Mouse (Mus musculus): ENCODE data around the gene Esrrg. TPM values are rescaled to one million over a fixed set of nuclear protein-coding genes. Genes with fewer than 3 reads are reported as not detected.

Esrrg gene
- polyA plus RNA-seq, 1 experiment from 2014 or later: 1.0 TPM

GRCm38 (mm10) chr1:188163058-188163457, 554.5 kb downstream of the Esrrg start:
- ATAC-seq (ENCODE audit: low read depth): no peak
- Histone ChIP-seq H3K4me1 (replicated peaks; ENCODE audit: control insufficient read depth, insufficient read depth, low read length) (no peaks in the 10 kb centered on the region), H3K9ac (ENCODE audit: low read length) (no peak overlapping the region), H3K4me3 (ENCODE audit: low read length) (no peak overlapping the region), H3K9me3 (ENCODE audit: control insufficient read depth, low read length) (no peaks in the 10 kb centered on the region), H3K27ac (ENCODE audit: low read length) (no peak overlapping the region), H3K27me3 (ENCODE audit: control insufficient read depth, insufficient read depth, low read depth, low read length) (no peaks in the 10 kb centered on the region), H3K4me2 (ENCODE audit: low read depth, low read length) (no peak overlapping the region), H3K36me3 (ENCODE audit: control insufficient read depth, insufficient read depth, low read length) (no peaks in the 10 kb centered on the region)

- ATAC-seq (ENCODE audit: low read depth): no peak
- H3K27me3 ChIP-seq (ENCODE audit: control insufficient read depth, insufficient read depth, low read depth, low read length): no peaks in the 10 kb centered on the region
- H3K4me2 ChIP-seq (ENCODE audit: low read depth, low read length): no peak overlapping the region
- H3K4me3 ChIP-seq (ENCODE audit: low read length): no peak overlapping the region
- H3K4me1 ChIP-seq (replicated peaks; ENCODE audit: control insufficient read depth, insufficient read depth, low read length): no peaks in the 10 kb centered on the region
- WGBS: 67% methylated on average over 6 of the region's 6 CpGs
- no peak overlapping the region for H3K27ac ChIP-seq (ENCODE audit: low read length)
- H3K9me3 ChIP-seq (ENCODE audit: control insufficient read depth, low read length): no peaks in the 10 kb centered on the region
- H3K9ac ChIP-seq (ENCODE audit: low read length): no peak overlapping the region
- H3K36me3 ChIP-seq (ENCODE audit: control insufficient read depth, insufficient read depth, low read length): no peaks in the 10 kb centered on the region
Observed at GRCm38 (mm10) chr1:188164251-188164650, 555.7 kb downstream of the Esrrg start.

DNA sequence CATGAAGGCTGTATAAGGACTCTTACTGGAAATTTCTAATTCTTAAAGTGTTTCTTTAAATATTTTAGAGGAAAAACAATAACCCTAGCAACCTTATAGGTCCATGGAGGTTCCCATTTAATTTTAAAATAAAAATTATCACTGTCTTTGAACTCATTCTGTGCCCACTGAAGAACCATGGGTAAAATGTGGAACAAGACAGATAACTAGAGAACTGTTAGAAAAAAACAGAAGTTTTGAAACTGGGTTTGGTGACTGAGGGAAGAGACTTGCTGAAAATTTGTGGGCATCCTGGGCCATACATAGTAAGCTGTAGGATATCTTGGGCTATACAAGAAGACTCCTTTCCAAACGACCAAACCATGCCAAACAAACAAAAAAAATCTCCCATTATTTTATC, 565.3 kb downstream of the Esrrg start:
- Histone ChIP-seq H3K4me2 (ENCODE audit: low read depth, low read length) (no peak overlapping the region), H3K27me3 (ENCODE audit: control insufficient read depth, insufficient read depth, low read depth, low read length) (no peaks in the 10 kb centered on the region), H3K4me3 (ENCODE audit: low read length) (no peak overlapping the region), H3K27ac (ENCODE audit: low read length) (no peak overlapping the region), H3K9me3 (ENCODE audit: control insufficient read depth, low read length) (no peaks in the 10 kb centered on the region), H3K4me1 (replicated peaks; ENCODE audit: control insufficient read depth, insufficient read depth, low read length) (no peaks in the 10 kb centered on the region), H3K36me3 (ENCODE audit: control insufficient read depth, insufficient read depth, low read length) (no peaks in the 10 kb centered on the region), H3K9ac (ENCODE audit: low read length) (no peak overlapping the region)
- 25% methylated on average over 1 of the region's 1 CpGs for WGBS
- ATAC-seq (ENCODE audit: low read depth): no peak

GRCm38 (mm10) chr1:188182951-188183350, 574.4 kb downstream of the Esrrg start:
- Histone ChIP-seq H3K9me3 (ENCODE audit: control insufficient read depth, low read length) (no peaks in the 10 kb centered on the region), H3K36me3 (ENCODE audit: control insufficient read depth, insufficient read depth, low read length) (no peaks in the 10 kb centered on the region), H3K27me3 (ENCODE audit: control insufficient read depth, insufficient read depth, low read depth, low read length) (no peaks in the 10 kb centered on the region), H3K9ac (ENCODE audit: low read length) (no peak overlapping the region), H3K4me1 (replicated peaks; ENCODE audit: control insufficient read depth, insufficient read depth, low read length) (no peaks in the 10 kb centered on the region), H3K4me2 (ENCODE audit: low read depth, low read length) (no peak overlapping the region), H3K27ac (ENCODE audit: low read length) (no peak overlapping the region), H3K4me3 (ENCODE audit: low read length) (no peak overlapping the region)
- 85% methylated on average over 5 of the region's 5 CpGs for WGBS
- no peak for ATAC-seq (ENCODE audit: low read depth)

DNA sequence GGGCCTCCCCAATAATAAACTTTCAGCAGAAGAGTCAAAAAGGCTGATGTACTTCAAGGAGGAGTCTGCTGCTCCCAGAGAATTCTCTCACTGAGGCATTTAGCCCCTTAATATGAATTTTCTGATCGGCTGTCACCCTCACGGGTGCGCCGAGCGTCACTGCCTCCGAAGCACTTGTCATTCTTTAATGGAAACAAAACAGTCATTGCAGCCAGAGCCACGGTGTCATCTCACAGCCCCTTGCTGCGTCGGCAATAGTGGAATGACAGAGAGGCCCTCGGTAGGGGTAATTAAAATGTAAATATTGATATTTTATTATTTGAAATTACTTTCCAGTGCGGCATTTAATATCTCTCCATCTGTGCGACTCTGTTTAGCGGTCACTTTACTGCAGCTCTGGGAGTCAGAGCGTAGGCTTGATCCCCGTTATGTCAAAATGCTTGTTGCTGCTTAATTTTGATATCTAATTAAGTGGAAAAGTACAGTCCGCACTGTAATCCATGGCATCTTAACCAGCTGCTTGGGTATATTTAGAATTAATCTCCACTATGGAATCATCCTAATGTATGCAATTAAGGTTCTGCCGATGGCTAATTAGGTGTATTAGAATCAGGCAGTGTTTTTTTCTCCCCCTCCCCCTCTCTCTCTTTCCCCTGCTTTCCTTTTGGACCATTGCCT, 578.0 kb downstream of the Esrrg start:
- Histone ChIP-seq H3K4me2 (ENCODE audit: low read depth, low read length) (no peak overlapping the region), H3K4me1 (replicated peaks; ENCODE audit: control insufficient read depth, insufficient read depth, low read length) (no peaks in the 10 kb centered on the region), H3K9me3 (ENCODE audit: control insufficient read depth, low read length) (no peaks in the 10 kb centered on the region), H3K36me3 (ENCODE audit: control insufficient read depth, insufficient read depth, low read length) (no peaks in the 10 kb centered on the region), H3K27me3 (ENCODE audit: control insufficient read depth, insufficient read depth, low read depth, low read length) (no peaks in the 10 kb centered on the region), H3K4me3 (ENCODE audit: low read length) (no peak overlapping the region), H3K27ac (ENCODE audit: low read length) (no peak overlapping the region), H3K9ac (ENCODE audit: low read length) (no peak overlapping the region)
- 38% methylated on average over 17 of the region's 17 CpGs for WGBS
- no peak for ATAC-seq (ENCODE audit: low read depth)

- Histone ChIP-seq H3K4me2 (ENCODE audit: low read depth, low read length) (no peak overlapping the region), H3K9me3 (ENCODE audit: control insufficient read depth, low read length) (no peaks in the 10 kb centered on the region), H3K4me1 (replicated peaks; ENCODE audit: control insufficient read depth, insufficient read depth, low read length) (peaks cover 5% of the 10 kb centered on the region; the same call in 1 of the 2 replicates), H3K27me3 (ENCODE audit: control insufficient read depth, insufficient read depth, low read depth, low read length) (no peaks in the 10 kb centered on the region), H3K9ac (ENCODE audit: low read length) (no peak overlapping the region), H3K36me3 (ENCODE audit: control insufficient read depth, insufficient read depth, low read length) (no peaks in the 10 kb centered on the region), H3K27ac (ENCODE audit: low read length) (no peak overlapping the region), H3K4me3 (ENCODE audit: low read length) (no peak overlapping the region)
- 85% methylated on average over 2 of the region's 2 CpGs for WGBS
- ATAC-seq (ENCODE audit: low read depth): no peak
Observed at GRCm38 (mm10) chr1:188192971-188193370, 584.4 kb downstream of the Esrrg start.

DNA sequence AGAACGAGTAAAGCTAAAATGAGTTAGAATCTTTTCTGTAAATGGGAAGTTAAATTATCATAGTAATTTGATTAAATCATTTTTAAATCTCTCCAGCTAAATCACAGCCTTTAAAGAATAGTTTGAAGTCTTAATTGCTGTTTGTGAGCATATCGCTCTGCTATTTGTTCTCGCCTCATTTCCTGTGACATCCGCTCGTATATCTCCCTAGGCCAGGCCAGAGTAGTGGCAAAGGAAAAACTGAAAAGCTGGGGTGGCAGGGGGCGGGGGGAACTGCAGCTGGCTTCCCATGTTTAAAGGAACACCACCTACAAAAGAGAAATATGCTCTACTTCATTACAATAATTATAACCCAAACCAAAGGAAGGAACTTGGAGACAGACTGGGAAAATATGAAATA, 598.8 kb downstream of the Esrrg start:
- Histone ChIP-seq H3K4me3 (ENCODE audit: low read length) (no peak overlapping the region), H3K36me3 (ENCODE audit: control insufficient read depth, insufficient read depth, low read length) (no peaks in the 10 kb centered on the region), H3K4me2 (ENCODE audit: low read depth, low read length) (no peak overlapping the region), H3K9me3 (ENCODE audit: control insufficient read depth, low read length) (no peaks in the 10 kb centered on the region), H3K4me1 (replicated peaks; ENCODE audit: control insufficient read depth, insufficient read depth, low read length) (no peaks in the 10 kb centered on the region), H3K27ac (ENCODE audit: low read length) (no peak overlapping the region), H3K9ac (ENCODE audit: low read length) (no peak overlapping the region), H3K27me3 (ENCODE audit: control insufficient read depth, insufficient read depth, low read depth, low read length) (no peaks in the 10 kb centered on the region)
- 45% methylated on average over 6 of the region's 6 CpGs for WGBS
- ATAC-seq (ENCODE audit: low read depth): no peak

- no peaks in the 10 kb centered on the region for H3K4me1 ChIP-seq (replicated peaks; ENCODE audit: control insufficient read depth, insufficient read depth, low read length)
- ATAC-seq (ENCODE audit: low read depth): no peak
- no peak overlapping the region for H3K4me2 ChIP-seq (ENCODE audit: low read depth, low read length)
- no peaks in the 10 kb centered on the region for H3K27me3 ChIP-seq (ENCODE audit: control insufficient read depth, insufficient read depth, low read depth, low read length)
- WGBS: 95% methylated on average over 1 of the region's 1 CpGs
- H3K9ac ChIP-seq (ENCODE audit: low read length): no peak overlapping the region
- H3K4me3 ChIP-seq (ENCODE audit: low read length): no peak overlapping the region
- H3K27ac ChIP-seq (ENCODE audit: low read length): no peak overlapping the region
- no peaks in the 10 kb centered on the region for H3K36me3 ChIP-seq (ENCODE audit: control insufficient read depth, insufficient read depth, low read length)
- H3K9me3 ChIP-seq (ENCODE audit: control insufficient read depth, low read length): no peaks in the 10 kb centered on the region
Observed at GRCm38 (mm10) chr1:188209025-188209424, 600.4 kb downstream of the Esrrg start.

GRCm38 (mm10) chr1:188214885-188215611, 606.5 kb downstream of the Esrrg start:
- no peak overlapping the region for H3K9ac ChIP-seq (ENCODE audit: low read length)
- H3K27me3 ChIP-seq (ENCODE audit: control insufficient read depth, insufficient read depth, low read depth, low read length): no peaks in the 10 kb centered on the region
- H3K9me3 ChIP-seq (ENCODE audit: control insufficient read depth, low read length): no peaks in the 10 kb centered on the region
- 36% methylated on average over 10 of the region's 10 CpGs for WGBS
- H3K4me3 ChIP-seq (ENCODE audit: low read length): no peak overlapping the region
- no peaks in the 10 kb centered on the region for H3K36me3 ChIP-seq (ENCODE audit: control insufficient read depth, insufficient read depth, low read length)
- ATAC-seq (ENCODE audit: low read depth): peak; percentile 78
- 0 out of 2 replicates have a peak, but pooled peaks cover 3% of the 10 kb centered on the region for H3K4me1 ChIP-seq (replicated peaks; ENCODE audit: control insufficient read depth, insufficient read depth, low read length)
- no peak overlapping the region for H3K4me2 ChIP-seq (ENCODE audit: low read depth, low read length)
- no peak overlapping the region for H3K27ac ChIP-seq (ENCODE audit: low read length)
